Mouse (Mus musculus): ENCODE data around the gene Zfp82. TPM values are rescaled to one million over a fixed set of nuclear protein-coding genes. Genes with fewer than 3 reads are reported as not detected.
A peak's percentile ranks its signal among the peaks of the same experiment; 100 is the strongest.

The Zfp82 gene
- total and polyA plus RNA-seq, 3 experiments, result 2.0 to 2.2 TPM; not detected in 1

DNA sequence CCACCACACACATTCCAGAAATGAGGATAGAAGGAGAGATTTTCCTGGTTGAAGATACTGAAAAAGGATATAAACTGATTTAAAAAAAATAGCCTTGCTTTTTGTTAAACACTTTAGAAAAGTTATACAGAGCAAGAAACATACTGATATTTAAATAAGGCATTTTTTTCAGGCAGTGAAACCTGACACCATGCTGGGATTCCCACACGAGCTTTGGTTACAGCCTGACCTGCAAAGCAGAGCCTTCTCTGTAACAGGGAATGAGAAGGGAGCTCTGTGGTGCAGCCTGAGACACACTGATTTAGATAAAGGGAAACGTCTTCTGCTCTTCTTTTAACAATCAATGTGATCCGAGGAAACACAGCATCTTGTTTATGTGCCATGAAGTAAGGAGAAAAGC lies 19.1 kb downstream of the Zfp82 start:
- Histone ChIP-seq H3K9me3 (replicated peaks; ENCODE audit: insufficient read depth, low read length) (no peaks in the 10 kb centered on the region), H3K9ac (ENCODE audit: control insufficient read depth, low read depth, low read length, poor library complexity, severe bottlenecking) (no peak overlapping the region), H3K4me1 (ENCODE audit: control insufficient read depth in 1 of 2, insufficient read depth in 2 of 2, low read length in 2 of 2) (peaks cover 3 to 4% of the 10 kb centered on the region in 2 experiments; a peak in 3 of 4 replicates), H3K27me3 (ENCODE audit: control insufficient read depth in 1 of 2, insufficient read depth in 2 of 2, low read length in 2 of 2) (no peaks in the 10 kb centered on the region), H3K36me3 (ENCODE audit: control insufficient read depth in 1 of 2, insufficient read depth in 2 of 2, low read length in 2 of 2) (peaks cover 0 to 5% of the 10 kb centered on the region in 2 experiments; a peak in 2 of 4 replicates), H3K4me3 (ENCODE audit: control insufficient read depth in 1 of 2, insufficient read depth in 1 of 2, low read depth in 2 of 2, low read length in 2 of 2) (no peak overlapping the region), H3K27ac (ENCODE audit: control insufficient read depth, low read depth, low read length) (no peak overlapping the region), H3K79me2 (ENCODE audit: control insufficient read depth, insufficient read depth, low read length, poor library complexity) (no peaks in the 10 kb centered on the region)
- TF ChIP-seq ZNF384 (IDR thresholded peaks at IDR 0.05; ENCODE audit: low read depth, low read length), result 0 out of 2 replicates have a peak, but pooled peaks have one; percentile 27
- TF ChIP-seq USF1 (IDR thresholded peaks at IDR 0.05; ENCODE audit: low read depth, low read length), result no peak
- TF ChIP-seq ETS1 (IDR thresholded peaks at IDR 0.05; ENCODE audit: low read depth, low read length), result no peak
- TF ChIP-seq MYB (IDR thresholded peaks at IDR 0.05; ENCODE audit: low read depth, low read length), result no peak
- no peak for DNase-seq (ENCODE audit: low read depth, low spot score)

DNA sequence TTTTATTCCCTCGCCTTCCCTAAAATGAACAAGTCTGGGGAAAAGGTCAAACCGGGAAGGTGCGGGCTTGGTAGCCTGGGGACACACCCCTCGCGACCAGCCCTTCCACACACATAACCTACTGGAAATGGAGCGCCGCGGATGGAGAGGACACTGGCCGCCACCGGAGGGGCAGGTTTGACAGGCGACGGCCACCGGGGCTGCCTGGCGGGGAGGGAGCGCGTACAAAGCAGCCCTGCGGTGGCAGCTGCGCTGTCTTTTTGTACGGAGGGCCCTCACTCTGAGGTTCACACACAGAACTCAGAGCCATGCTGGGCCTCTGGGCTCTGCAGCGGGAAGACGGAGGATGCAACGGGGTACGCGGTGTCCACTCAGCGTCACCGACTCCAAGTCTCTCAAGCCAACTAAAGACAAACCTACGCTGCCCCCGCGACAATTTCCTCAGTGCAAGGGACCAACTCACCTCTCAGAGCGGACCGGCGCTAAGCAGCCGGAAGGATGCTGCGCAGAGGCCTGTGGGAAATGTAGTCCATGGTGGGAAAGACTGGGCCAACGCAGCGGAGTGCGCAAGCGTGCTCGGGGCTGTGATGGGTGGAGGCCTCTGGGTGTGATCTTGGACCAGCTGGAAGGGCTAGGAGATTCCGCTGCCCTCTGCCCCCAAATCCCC lies 21.7 kb downstream of the Zfp82 start, which contains the start of gene Zfp14:
Zfp14 (minus strand) TSS at position 499 of the 667 bp plus-strand sequence.
- H3K79me2 ChIP-seq (ENCODE audit: control insufficient read depth, insufficient read depth, low read length, poor library complexity), result no peaks in the 10 kb centered on the region
- TF ChIP-seq TAL1 (IDR thresholded peaks at IDR 0.05; ENCODE audit: low read length) (no peak), TBP (IDR thresholded peaks at IDR 0.05; ENCODE audit: low read depth, low read length) (0 out of 2 replicates have a peak, but pooled peaks have one; percentile 46), SIN3A (IDR thresholded peaks at IDR 0.05; ENCODE audit: low read length) (peak; percentile 70), ELF1 (IDR thresholded peaks at IDR 0.05; ENCODE audit: low read depth, low read length) (peak; percentile 84), POLR2AphosphoS5 (IDR thresholded peaks at IDR 0.05; ENCODE audit: borderline replicate concordance, low read depth, low read length) (no peak), UBTF (IDR thresholded peaks at IDR 0.05; ENCODE audit: borderline replicate concordance, insufficient read depth, low read depth, low read length) (no peak), NRF1 (IDR thresholded peaks at IDR 0.05; ENCODE audit: insufficient read depth, low read depth, low read length, poor library complexity, severe bottlenecking) (peak; percentile 79), HCFC1 (IDR thresholded peaks at IDR 0.05; ENCODE audit: low read depth, low read length) (peak; percentile 99), POLR2A (IDR thresholded peaks at IDR 0.05; ENCODE audit: control insufficient read depth in 1 of 2, insufficient read depth in 1 of 2, low read depth in 1 of 2, low read length in 2 of 2, poor library complexity in 1 of 2) (peak in 1 of 2 experiments; percentile 72; a peak in 3 of 4 replicates)
- peak within 1 kb of the TSS; percentile 82 to 90 for H3K4me3 ChIP-seq (ENCODE audit: control insufficient read depth in 1 of 2, insufficient read depth in 1 of 2, low read depth in 2 of 2, low read length in 2 of 2)
- no peaks in the 10 kb centered on the region for H3K9me3 ChIP-seq (replicated peaks; ENCODE audit: insufficient read depth, low read length)
- H3K4me1 ChIP-seq (ENCODE audit: control insufficient read depth in 1 of 2, insufficient read depth in 2 of 2, low read length in 2 of 2), result peaks cover 3 to 4% of the 10 kb centered on the region in 2 experiments; a peak in 3 of 4 replicates
- no peaks in the 10 kb centered on the region for H3K27me3 ChIP-seq (ENCODE audit: control insufficient read depth in 1 of 2, insufficient read depth in 2 of 2, low read length in 2 of 2)
- peak within 1 kb of the TSS; percentile 71 for H3K9ac ChIP-seq (ENCODE audit: control insufficient read depth, low read depth, low read length, poor library complexity, severe bottlenecking)
- peaks cover 0 to 5% of the 10 kb centered on the region in 2 experiments; a peak in 2 of 4 replicates for H3K36me3 ChIP-seq (ENCODE audit: control insufficient read depth in 1 of 2, insufficient read depth in 2 of 2, low read length in 2 of 2)
- H3K27ac ChIP-seq (ENCODE audit: control insufficient read depth, low read depth, low read length), result no peak within 1 kb of the TSS
- DNase-seq (ENCODE audit: low read depth, low spot score), result peak; percentile 92
